Mouse (Mus musculus) ES-E14 (cell line): Measurements from ENCODE around the gene Higd1b.

Experiments
- CHD2 ChIP-seq: IDR thresholded peaks from 2 replicates; pipeline ENCODE4 v1.6.1; 2014; ENCODE audit warnings: mild to moderate bottlenecking, low read depth, low read length, inconsistent platforms
- ZC3H11A ChIP-seq: IDR thresholded peaks from 2 replicates; pipeline ENCODE4 v1.6.1; 2012; ENCODE audit warnings: low read depth, mild to moderate bottlenecking, inconsistent platforms, low read length, borderline replicate concordance

GRCm38 (mm10) chr11:102864272-102864671 is 28.6 kb downstream of the Higd1b start:
- TF ChIP-seq CHD2 (no peak), ZC3H11A (no peak)
